Mouse (Mus musculus): ENCODE measurements around the gene Fam222a.

Gene Fam222a

DNA sequence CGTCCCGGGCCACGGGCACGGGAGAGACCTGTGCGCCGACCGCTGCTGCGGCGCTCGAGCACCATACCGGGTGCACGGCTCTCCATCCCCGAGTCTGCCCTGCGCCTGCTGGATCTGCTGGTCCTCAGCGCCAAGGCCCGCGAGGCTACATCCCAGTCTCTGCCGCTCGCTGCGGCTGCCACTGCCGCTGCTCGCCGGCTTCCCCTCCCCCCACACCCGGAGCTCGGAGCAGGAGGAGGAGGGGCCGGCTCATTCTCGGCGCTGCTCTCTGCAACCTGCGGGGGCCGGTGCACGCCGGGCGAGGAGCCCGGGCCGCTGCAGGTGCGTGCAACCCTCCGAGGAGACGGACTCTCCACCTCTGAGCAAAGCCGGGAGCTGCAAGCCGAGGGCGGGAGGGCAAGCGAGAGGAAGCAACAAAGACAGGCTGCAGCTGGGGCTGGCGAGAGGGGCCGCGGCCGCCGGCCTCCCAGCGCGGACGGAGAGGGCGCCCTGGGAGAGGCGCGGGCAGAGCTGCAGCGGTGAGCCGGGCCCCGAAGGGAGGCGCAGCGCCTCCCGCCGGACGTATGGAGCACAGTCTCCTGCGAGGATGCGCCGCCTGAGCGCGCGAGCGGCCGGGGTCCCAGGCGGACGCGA is at the start of gene Fam222a:
TSS of gene Fam222a (plus strand) at position 452 of the 633 bp plus-strand sequence.
- peak; percentile 71 for DNase-seq (ENCODE audit: low spot score)

DNA sequence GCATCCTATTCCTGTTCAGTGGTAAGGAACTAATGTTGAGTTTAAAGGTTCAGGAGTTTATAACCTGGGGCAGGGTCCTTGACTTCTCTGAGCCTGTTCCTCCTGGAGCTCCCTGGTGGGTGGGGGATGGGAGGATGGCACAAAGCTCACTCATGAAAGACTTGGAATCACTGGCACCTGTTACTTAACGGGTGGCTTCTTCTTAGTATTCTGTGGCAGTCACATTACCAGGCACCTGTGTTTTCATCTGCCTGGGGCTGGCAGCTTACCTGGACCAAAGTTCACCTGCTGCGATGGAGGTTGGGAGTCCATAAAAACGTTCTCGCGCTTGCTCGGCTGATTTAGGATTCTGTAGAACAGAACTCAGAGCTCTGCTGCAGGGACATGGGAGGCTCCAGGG is 39.5 kb upstream of the Fam222a start:
- DNase-seq (ENCODE audit: low spot score), result no peak

DNA sequence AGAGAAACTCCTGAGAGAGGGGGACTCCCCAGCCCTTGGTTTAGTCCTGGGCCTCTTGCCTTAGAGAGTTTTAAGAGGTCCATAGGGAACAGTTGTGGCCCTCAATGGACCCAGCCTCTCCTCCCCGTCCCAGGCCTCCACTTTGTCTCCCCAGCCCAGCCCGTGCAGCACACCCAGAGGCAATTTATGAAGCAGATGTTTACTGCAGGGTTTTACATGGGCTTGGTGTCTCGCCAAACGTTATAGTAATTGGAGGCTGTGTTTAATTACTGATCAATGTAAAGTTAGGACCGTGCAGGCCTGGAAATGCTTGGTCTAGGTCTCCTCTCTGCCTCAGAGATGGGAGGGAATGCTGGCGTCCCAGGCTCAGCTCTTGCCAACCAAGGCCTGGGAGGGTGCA is 37.5 kb upstream of the Fam222a start:
- DNase-seq (ENCODE audit: low spot score), result peak; percentile 9

DNA sequence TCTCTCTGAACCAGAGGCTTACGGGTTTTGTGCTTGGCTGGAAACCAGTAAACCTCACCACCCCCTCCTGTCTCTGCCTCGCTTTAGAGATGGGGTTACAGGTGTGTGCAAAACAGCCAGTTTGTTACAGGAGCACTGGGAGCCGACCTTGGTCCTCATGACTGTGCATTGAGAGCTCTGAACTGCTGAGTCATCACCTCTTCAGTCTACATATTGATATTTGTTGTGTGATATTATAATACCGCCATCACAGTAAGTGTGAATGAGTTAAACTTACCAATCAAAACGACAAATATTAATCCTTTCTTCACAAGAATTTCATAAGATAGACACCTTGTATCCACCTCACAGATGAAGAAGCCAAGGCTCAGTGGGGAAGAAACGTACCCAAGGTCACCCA is 35.8 kb upstream of the Fam222a start:
- no peak for DNase-seq (ENCODE audit: low spot score)

DNA sequence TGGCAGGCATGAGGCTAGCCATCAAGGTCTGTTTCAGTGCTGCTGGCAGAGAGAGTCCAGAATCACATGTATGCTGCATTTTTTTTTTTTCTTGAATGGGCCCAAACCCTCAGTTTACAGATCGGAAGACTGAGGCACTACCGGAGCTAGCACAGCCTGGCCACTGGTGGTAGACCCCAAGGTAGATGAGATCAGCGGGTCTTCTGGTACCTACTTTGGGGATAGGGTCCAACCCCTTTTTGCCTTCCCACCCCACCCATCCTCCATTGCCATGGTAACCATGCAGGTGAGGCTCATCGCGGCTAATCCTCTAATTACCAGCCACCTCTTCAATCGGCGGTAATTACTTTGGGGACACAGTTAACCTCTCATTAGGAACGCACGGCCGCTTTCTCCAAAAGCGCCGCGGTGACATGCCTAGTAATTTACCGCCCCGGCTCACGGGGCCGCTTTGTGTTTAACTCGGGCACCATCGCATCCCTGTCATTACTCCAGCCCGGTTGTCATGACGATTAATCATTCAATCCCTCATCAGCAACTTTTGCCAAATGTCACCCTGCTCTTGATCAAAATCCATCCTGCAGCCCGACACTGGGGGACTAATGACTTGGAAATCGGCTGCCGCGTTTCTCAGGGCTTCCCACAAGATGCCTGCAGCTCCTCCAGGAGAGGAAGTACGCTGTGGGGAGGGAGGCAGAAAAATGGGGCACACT is 30.4 kb upstream of the Fam222a start:
- DNase-seq (ENCODE audit: low spot score), result no peak

GRCm38 (mm10) chr5:114538021-114538405 is 29.8 kb upstream of the Fam222a start:
- DNase-seq (ENCODE audit: low spot score), result no peak

DNA sequence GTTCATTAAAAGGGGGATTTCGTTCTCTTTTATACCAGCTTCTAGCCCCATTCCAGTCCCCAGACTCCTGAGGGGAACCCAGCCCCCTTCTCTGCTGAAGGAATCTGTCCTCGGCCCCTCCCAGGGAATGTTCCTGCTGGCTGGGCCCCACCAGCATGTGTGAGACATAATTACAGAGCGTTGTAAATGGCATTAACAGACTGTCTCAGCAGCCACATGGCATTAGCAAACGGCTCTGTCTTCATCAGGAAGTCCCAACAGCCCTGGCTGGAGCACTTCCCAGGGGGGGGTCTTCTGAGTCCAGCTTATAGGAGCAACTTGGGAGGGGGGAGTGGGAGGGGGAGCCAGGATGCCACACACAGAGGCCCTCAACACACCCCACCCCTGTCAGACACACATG is 29.1 kb upstream of the Fam222a start:
- DNase-seq (ENCODE audit: low spot score), result no peak

- no peak for DNase-seq (ENCODE audit: low spot score)
Observed at GRCm38 (mm10) chr5:114539766-114540165, 28.1 kb upstream of the Fam222a start.

DNA sequence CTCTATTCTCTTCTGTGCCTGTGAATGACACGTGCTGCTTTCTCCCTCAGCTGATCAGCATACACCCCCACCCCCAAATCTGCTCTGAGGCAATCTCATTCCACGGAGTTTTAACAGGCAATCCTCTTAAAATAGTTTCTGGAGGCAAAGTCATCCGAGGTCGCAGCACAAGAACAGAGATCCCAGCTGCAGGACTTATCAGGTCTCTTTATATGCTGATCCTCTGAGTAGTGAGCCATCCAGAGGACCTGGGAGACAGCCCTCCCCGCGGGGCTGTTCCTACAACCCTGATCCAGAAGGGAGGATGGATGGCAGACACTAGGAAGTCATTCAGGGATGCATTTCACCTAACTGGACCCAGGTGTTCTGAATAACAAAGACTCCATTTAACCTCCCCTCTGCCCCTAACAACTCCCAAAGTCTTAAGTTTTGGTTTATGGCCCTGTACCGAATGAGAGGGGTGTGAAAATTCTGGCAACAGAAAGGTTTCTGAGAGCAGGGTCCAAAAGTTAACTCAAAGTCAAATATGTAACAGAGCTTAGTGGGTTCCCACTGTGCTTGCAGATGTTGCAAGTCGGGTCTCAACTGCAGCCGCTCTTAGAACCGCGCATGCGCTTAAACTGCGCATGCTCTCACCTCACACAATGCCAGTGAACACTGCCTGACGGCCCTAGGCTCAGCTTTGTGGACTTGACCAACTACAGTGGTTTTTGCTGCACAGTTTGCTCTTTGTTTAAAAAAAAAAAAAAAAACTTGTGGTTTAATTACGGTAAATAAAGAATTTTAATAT is 26.0 kb upstream of the Fam222a start:
- no peak for DNase-seq (ENCODE audit: low spot score)

DNA sequence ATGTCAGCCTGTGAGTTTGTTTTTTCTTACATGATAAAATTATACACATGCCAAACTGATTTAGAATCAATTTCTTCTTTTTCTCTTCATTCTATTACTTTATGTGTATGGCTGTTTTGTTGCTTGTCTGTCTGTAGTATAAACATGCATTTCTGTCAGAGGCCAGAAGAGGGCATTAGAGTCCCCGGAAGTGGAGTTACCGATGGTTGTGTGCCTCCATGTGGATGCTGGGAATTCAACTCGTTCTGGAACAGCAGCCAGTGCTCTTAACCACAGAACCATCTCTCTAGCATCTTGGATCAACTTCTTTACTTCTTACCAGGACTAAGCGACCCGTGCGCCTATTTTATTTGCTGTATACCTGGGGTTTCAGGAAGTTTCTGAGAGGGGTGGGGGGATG is 24.2 kb upstream of the Fam222a start:
- no peak for DNase-seq (ENCODE audit: low spot score)

GRCm38 (mm10) chr5:114544205-114544604 is 23.6 kb upstream of the Fam222a start:
- no peak for DNase-seq (ENCODE audit: low spot score)

DNA sequence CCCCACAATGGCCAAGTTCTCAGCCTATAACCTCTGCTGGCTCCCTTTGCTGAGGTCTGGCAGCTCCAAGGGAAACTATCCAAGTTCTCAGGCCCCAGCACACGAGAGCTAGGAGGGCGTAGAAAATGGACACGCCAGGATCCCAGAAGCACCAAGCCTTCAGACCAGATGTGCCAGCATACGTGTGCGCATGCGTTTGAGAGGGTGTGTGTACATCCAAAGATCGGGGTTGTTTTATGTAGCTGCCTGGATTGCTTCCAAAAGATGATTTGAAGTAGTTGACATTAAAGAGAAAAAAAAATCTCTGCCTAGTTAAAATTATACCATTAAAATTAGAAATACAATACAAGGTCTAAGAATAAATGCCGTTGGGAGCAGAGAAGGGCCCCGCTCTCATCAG is 22.7 kb upstream of the Fam222a start:
- DNase-seq (ENCODE audit: low spot score), result no peak

DNA sequence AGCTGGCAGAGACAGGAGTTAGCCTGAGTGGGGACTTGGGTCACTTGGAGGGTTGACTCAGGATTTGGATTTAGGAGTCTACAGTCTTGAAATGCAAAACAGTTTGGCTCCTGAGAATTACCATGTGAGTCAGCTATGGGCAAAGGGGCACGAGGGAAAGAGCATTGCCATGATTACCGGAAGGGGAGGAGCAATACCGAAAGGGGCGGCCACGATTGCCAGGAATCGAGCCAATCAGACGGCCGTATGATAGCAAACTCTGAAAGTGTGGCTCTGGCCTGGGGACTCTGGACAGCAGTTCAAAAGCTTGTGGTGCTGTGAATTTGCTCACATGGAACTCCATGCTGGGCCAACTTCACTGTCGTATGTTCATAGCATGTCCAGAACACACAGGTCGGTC is 18.8 kb upstream of the Fam222a start:
- DNase-seq (ENCODE audit: low spot score), result no peak

DNA sequence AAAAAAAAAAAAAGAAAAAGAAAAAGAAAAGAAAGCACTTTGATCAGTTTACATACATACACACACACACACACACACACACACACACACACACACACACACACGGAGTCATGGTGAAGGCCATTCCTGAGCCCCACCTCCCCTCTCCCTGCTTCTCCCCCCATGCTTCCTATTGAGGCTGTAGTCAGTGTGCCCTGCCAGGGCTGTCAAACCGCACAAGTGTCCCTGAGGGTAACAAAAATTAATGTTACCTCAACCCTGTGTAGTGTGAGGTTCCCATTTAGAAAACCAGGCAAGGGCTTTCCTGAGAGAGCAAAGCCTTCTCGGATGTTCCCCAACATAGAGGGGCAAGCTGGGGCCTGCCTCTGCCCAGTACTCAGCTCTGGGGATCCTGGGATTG is 18.0 kb upstream of the Fam222a start:
- no peak for DNase-seq (ENCODE audit: low spot score)

GRCm38 (mm10) chr5:114550431-114550830 is 17.4 kb upstream of the Fam222a start:
- DNase-seq (ENCODE audit: low spot score), result no peak

- no peak for DNase-seq (ENCODE audit: low spot score)
Observed at GRCm38 (mm10) chr5:114550886-114551492, 16.8 kb upstream of the Fam222a start.

- DNase-seq (ENCODE audit: low spot score), result no peak
Observed at GRCm38 (mm10) chr5:114552507-114553208, 15.2 kb upstream of the Fam222a start.

DNA sequence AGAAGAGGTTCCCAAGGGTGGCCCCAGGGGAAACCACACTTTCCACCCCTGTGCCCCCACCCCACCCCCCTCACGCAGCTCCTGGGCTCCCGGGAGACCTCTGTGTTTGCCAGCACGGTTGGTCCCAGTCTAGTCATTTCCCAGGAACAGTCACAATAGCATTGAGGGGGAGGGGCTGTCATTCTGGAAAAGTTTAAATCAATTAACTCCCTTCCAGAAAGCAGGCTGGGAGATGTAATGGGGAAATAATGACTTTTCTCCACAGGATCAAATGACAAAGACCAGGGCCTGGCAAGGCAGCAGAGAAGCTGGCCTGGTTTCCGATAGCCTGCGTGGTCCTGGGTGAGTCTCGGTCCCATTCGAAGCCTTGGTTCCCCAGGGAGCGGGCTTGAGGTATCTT is 14.1 kb upstream of the Fam222a start:
- DNase-seq (ENCODE audit: low spot score), result peak; percentile 76

DNA sequence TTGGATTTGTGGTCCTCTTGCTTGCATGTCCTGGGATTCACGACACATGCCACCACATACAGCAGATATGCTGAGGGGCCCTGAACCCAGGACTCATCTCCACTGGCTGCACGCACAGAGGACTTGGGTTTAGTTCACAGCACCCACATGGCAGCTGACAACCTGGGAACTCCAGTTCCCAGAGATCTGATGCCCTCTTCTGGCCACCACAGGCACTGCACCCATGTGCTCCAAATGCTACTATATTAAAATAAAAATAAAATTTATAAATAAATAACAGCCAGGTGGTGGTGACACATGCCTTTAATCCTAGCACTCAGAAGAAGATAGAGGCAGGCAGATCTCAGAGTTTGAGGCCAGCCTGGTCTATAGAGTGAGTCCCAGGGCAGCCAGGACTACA is 12.4 kb upstream of the Fam222a start:
- no peak for DNase-seq (ENCODE audit: low spot score)

DNA sequence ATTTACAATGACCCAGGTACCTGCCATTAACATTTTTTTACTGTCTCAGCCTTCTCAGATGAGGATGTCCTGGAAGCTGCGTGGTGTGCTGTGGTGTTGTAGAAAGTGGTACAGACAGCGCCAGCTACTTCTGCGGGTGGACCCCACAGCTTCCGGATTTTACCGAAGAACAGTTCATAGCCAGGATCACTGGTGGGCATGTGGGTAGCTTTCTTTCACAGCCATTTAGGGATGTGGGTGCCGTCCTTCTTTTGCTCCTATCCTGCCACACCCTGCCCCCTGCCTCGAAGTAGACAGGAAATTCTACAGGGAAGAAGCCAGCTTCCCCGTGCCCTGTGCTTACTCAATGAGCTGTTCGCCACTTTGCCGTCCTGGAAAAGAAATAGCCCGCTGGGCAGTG is 11.7 kb upstream of the Fam222a start:
- DNase-seq (ENCODE audit: low spot score), result no peak

- DNase-seq (ENCODE audit: low spot score), result no peak
Observed at GRCm38 (mm10) chr5:114557765-114558731, 9.8 kb upstream of the Fam222a start.
